Mouse (Mus musculus) cortical plate, adult 2 months (tissue): Measurements from ENCODE around the gene BC004004.

Source experiments
- CTCF ChIP-seq: fragments of 200-500 bp; IDR thresholded peaks from 2 replicates; pipeline ENCODE4 v1.5.1; 2011; ENCODE audit warnings: mild to moderate bottlenecking, control low read depth, low read length; ENCODE audit not compliant: insufficient read depth; ENCODE audit errors: extremely low read depth
- POLR2A ChIP-seq: fragments of 200-500 bp; IDR thresholded peaks from 2 replicates; pipeline ENCODE4 v1.6.1; 2011; ENCODE audit warnings: mild to moderate bottlenecking, low read length, control low read depth; ENCODE audit not compliant: insufficient read depth; ENCODE audit errors: extremely low read depth

GRCm38 (mm10) chr17:29280422-29280821 is 11.8 kb downstream of the BC004004 start:
- TF ChIP-seq CTCF (no peak), POLR2A (no peak)
